Mouse (Mus musculus) midbrain, embryonic 12.5 days (tissue): ENCODE data around the gene Fgf2. TPM values are rescaled to one million over a fixed set of nuclear protein-coding genes. Genes with fewer than 3 reads are reported as not detected.

Experiments
- ATAC-seq: fragments of 200-750 bp; cut with Nextera tagmentation; 2 replicates; pipeline ENCODE4 v1.8.0; 2017; ENCODE audit warnings: low read depth, moderate TSS enrichment, moderate library complexity; ENCODE audit not compliant: low FRiP score
- H3K27ac ChIP-seq: fragments of 300-500 bp; sonication (generic); replicated peaks from 2 replicates; pipeline ENCODE4 v1.5.1; 2016; ENCODE audit warnings: mild to moderate bottlenecking
- H3K27me3 ChIP-seq: fragments of 300-500 bp; sonication (generic); 2 replicates; pipeline ENCODE4 v1.6.1; 2016; ENCODE audit warnings: mild to moderate bottlenecking
- H3K36me3 ChIP-seq: fragments of 300-500 bp; sonication (generic); 2 replicates; pipeline ENCODE4 v1.6.1; 2016
- H3K4me1 ChIP-seq: fragments of 300-500 bp; sonication (generic); 2 replicates; pipeline ENCODE4 v1.6.1; 2016
- H3K4me2 ChIP-seq: fragments of 300-500 bp; sonication (generic); replicated peaks from 2 replicates; pipeline ENCODE4 v1.6.1; 2016; ENCODE audit warnings: mild to moderate bottlenecking, moderate library complexity
- H3K4me3 ChIP-seq: fragments of 300-500 bp; sonication (generic); 2 replicates; pipeline ENCODE4 v1.5.1; 2016; ENCODE audit warnings: mild to moderate bottlenecking
- H3K9ac ChIP-seq: fragments of 300-500 bp; sonication (generic); replicated peaks from 2 replicates; pipeline ENCODE4 v1.6.1; 2016; ENCODE audit warnings: mild to moderate bottlenecking, moderate library complexity
- H3K9me3 ChIP-seq: fragments of 300-500 bp; sonication (generic); 2 replicates; pipeline ENCODE4 v1.6.1; 2016; ENCODE audit warnings: mild to moderate bottlenecking
- WGBS: fragments of 180-500 bp; shearing (Covaris S2); methylation state at CpG from one replicate; pipeline ENCODE4 v1.1.7; 2016; 5-methylcytosine and 5-hydroxymethylcytosine counted together
- polyA plus RNA-seq: library from polyadenylated mRNA; unstranded; fragments of >200 nt; fragmentation: Nextera tagmentation; extraction: Ambion mirVana; gene quantifications from 2 replicates; pipeline ENCODE4 v1.2.1, GENCODE M21; 2016

The Fgf2 gene
- polyA plus RNA-seq, 1 experiment from 2014 or later = 1.2 TPM

DNA sequence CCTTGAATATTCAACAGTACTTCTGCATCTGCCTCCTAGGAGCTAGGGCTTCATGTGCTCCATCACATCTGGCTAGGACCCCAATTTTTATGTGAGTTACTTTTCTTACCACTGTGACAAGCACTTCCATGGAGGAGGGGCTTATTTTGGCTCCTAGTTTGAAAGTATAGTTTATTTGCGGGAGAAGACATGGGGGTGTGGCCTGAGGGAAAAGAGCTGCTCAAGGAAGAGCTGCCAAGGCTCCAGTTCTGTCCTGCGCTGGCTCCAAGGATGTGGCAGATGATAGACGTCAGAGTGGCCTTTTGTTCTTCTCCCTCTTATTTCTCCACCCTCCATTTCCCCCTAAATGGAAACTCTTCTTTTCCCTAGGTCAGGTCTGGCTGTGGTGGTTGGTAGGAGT, 17.8 kb downstream of the Fgf2 start:
- Histone ChIP-seq H3K9me3 (no peaks in the 10 kb centered on the region), H3K36me3 (no peaks in the 10 kb centered on the region), H3K9ac (no peak overlapping the region), H3K27ac (no peak overlapping the region), H3K4me1 (no peaks in the 10 kb centered on the region), H3K4me3 (no peak overlapping the region), H3K27me3 (no peaks in the 10 kb centered on the region), H3K4me2 (no peak overlapping the region)
- ATAC-seq = no peak
- WGBS = 61% methylated on average over 3 of the region's 3 CpGs

DNA sequence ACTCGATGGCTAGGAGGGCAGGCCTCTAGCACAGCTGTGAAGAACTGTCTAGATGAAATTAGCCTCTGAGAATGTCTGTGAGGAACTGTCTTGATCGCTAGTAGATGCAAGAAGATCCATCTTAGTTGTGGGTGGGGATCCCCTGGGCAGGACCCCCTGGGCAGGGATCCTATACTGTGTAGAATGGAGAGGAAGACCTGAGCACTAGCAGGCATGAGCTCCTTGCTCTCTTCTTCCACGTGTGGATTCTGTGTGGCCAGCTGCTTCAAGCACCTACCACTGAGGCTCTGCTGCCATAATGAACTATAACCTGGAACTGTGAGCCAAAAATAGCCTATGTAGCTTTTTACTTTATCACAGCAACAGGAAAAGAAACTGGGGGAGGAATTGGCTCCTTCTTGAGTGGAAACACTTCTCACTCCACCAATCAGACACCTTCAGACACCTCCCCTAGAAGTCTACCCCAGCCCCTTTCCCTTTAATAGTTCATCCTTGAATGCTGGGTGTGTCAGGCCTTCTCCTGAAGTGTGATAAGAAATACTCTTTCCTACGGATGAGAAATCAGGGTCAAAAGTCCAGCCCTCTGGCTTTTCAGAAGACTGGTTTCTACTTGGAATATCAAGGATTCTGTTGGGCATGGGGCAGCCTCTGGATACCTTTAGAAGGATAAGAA, 18.4 kb downstream of the Fgf2 start:
- H3K27ac ChIP-seq = no peak overlapping the region
- no peaks in the 10 kb centered on the region for H3K9me3 ChIP-seq
- ATAC-seq = no peak
- no peak overlapping the region for H3K4me3 ChIP-seq
- no peaks in the 10 kb centered on the region for H3K36me3 ChIP-seq
- no peaks in the 10 kb centered on the region for H3K27me3 ChIP-seq
- H3K4me2 ChIP-seq = no peak overlapping the region
- no peaks in the 10 kb centered on the region for H3K4me1 ChIP-seq
- H3K9ac ChIP-seq = no peak overlapping the region
- 78% methylated on average over 4 of the region's 4 CpGs for WGBS

GRCm38 (mm10) chr3:37370407-37370806, 22.3 kb downstream of the Fgf2 start:
- WGBS = 80% methylated on average over 4 of the region's 4 CpGs

DNA sequence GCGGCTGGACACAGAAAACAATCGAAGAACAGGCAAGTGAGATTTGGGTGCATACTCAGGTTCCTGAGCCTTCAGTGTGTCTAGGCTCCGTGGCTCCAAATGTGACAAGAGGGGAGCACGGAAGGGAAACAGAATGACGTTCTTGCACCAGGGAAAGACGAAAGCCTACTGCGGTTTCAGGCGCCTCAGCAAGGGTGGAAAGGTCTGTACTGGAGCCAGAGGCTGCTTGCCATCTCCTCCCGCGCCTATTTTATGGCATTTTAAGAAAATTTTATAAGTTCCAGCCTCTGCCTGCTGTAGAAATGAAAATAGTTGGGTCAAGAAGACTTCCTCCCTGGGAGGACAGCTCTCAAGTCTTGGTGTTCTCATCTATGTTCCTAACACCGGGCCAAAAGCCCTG, 25.6 kb downstream of the Fgf2 start:
- Histone ChIP-seq H3K9me3 (no peaks in the 10 kb centered on the region), H3K36me3 (no peaks in the 10 kb centered on the region), H3K4me3 (no peak overlapping the region), H3K4me2 (no peak overlapping the region), H3K27ac (no peak overlapping the region), H3K27me3 (no peaks in the 10 kb centered on the region), H3K4me1 (no peaks in the 10 kb centered on the region), H3K9ac (no peak overlapping the region)
- ATAC-seq = no peak
- WGBS = 91% methylated on average over 11 of the region's 11 CpGs

More at GRCm38 (mm10) chr3:37370407-37370806, 22.3 kb downstream of the Fgf2 start:
- Histone ChIP-seq H3K9me3 (no peaks in the 10 kb centered on the region), H3K4me1 (no peaks in the 10 kb centered on the region), H3K27me3 (no peaks in the 10 kb centered on the region), H3K4me3 (no peak overlapping the region), H3K27ac (no peak overlapping the region), H3K4me2 (no peak overlapping the region), H3K9ac (no peak overlapping the region), H3K36me3 (no peaks in the 10 kb centered on the region)
- no peak for ATAC-seq

GRCm38 (mm10) chr3:37377926-37378325, 29.8 kb downstream of the Fgf2 start:
- no peak overlapping the region for H3K4me2 ChIP-seq
- H3K9me3 ChIP-seq = no peaks in the 10 kb centered on the region
- 82% methylated on average over 6 of the region's 6 CpGs for WGBS
- no peaks in the 10 kb centered on the region for H3K27me3 ChIP-seq
- H3K9ac ChIP-seq = no peak overlapping the region
- ATAC-seq = no peak
- no peak overlapping the region for H3K4me3 ChIP-seq
- H3K4me1 ChIP-seq = no peaks in the 10 kb centered on the region; the same call in 1 of the 2 replicates
- no peak overlapping the region for H3K27ac ChIP-seq
- H3K36me3 ChIP-seq = no peaks in the 10 kb centered on the region

DNA sequence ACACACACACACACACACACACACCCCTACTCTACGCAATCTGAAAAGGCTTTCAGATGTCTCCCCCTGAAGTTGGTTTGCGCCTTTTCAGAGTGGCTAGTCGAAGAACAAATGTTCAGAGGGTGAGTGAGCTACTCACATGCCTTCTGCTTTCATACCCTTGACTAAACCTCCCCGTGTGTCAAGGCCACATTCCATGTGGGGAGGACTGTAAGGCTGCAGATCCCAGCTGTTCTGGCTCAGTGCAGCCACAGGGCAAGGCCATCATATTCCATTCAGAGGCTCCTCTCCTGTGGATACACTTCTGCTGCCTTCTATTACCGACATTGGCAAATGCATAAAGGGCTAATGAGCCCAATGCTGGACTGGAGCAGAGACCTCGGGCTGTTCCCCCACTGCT, 30.3 kb downstream of the Fgf2 start:
- H3K4me2 ChIP-seq = no peak overlapping the region
- WGBS = 78% methylated on average over 6 of the region's 6 CpGs
- H3K27me3 ChIP-seq = no peaks in the 10 kb centered on the region
- H3K9ac ChIP-seq = no peak overlapping the region
- ATAC-seq = no peak
- no peaks in the 10 kb centered on the region for H3K9me3 ChIP-seq
- no peaks in the 10 kb centered on the region; the same call in 1 of the 2 replicates for H3K4me1 ChIP-seq
- H3K4me3 ChIP-seq = no peak overlapping the region
- H3K36me3 ChIP-seq = no peaks in the 10 kb centered on the region
- no peak overlapping the region for H3K27ac ChIP-seq

GRCm38 (mm10) chr3:37379201-37379600, 31.1 kb downstream of the Fgf2 start:
- H3K36me3 ChIP-seq = no peaks in the 10 kb centered on the region
- no peak overlapping the region for H3K9ac ChIP-seq
- no peak overlapping the region for H3K4me2 ChIP-seq
- WGBS = 83% methylated on average over 14 of the region's 14 CpGs
- no peaks in the 10 kb centered on the region for H3K27me3 ChIP-seq
- no peak overlapping the region for H3K27ac ChIP-seq
- ATAC-seq = no peak
- no peak overlapping the region for H3K4me3 ChIP-seq
- H3K4me1 ChIP-seq = no peaks in the 10 kb centered on the region; the same call in 1 of the 2 replicates
- no peaks in the 10 kb centered on the region for H3K9me3 ChIP-seq

DNA sequence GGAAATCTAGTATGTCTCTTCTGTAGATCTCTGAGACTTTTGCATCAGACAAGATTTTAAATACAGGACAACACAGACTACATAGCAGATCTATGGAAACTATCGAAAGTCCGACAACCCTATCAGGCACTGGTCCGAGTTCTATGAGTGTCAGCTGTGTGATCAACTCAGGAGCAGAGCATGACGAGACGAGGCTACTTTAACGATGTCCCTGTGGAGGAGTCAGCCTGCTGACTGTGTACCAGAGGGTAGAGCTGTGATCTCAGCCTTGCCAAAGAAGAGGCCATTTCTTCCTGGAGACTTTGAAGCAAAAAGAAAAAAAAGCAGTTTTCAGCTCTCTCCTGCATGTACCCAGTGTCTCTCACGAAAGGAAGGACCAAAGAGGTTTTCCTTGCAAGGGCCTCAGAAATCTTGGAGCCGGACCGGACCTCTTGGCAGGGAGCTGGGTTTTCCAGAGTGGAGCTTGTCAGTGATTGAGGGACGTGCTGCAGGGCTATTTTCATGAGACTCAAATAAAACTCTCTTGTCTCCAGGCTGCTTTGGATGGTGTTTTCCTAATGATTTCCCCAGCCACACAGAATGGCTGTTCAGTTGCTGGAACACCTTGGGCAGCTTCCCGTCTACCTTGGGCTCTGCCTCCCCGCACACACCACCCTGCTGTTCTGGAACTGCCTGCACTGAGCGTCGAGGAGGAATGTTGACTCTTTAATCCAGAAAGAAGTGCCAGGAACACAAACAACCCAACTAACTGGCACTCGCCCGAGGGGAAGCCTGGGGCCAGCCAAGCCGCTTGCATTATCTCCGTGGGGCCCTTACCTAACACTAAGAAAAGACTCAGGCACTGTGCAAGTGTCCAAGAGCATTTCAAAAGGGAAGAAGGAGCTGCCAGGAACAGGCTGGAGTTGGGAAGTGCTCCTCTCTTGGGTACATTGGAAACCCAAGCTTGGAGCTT, 32.1 kb downstream of the Fgf2 start:
- no peak overlapping the region for H3K9ac ChIP-seq
- no peak for ATAC-seq
- H3K27ac ChIP-seq = no peak overlapping the region
- H3K9me3 ChIP-seq = no peaks in the 10 kb centered on the region
- H3K4me3 ChIP-seq = no peak overlapping the region
- H3K27me3 ChIP-seq = no peaks in the 10 kb centered on the region
- no peak overlapping the region for H3K4me2 ChIP-seq
- H3K4me1 ChIP-seq = no peaks in the 10 kb centered on the region; the same call in 1 of the 2 replicates
- 72% methylated on average over 18 of the region's 18 CpGs for WGBS
- H3K36me3 ChIP-seq = no peaks in the 10 kb centered on the region

DNA sequence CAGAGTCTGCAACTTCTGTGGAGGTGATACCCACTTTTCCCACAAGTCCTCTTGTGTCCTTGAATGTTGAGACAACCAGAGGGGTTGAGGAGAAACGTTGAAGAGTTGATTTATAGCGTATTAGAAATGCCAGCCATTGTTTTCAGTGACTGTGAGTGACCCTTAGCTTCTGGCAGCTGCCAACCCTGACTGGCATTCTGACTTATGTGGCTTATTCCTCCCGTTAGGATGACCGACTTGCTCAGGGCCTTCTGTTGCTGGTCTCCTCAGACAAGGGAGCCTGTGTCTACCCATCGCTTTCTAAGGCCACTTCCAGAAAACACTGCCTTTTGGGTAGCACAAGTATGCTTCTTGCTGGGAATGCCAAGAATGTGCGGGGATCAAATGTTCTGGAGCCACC, 33.3 kb downstream of the Fgf2 start:
- Histone ChIP-seq H3K27me3 (no peaks in the 10 kb centered on the region), H3K9me3 (no peaks in the 10 kb centered on the region), H3K4me2 (no peak overlapping the region), H3K9ac (no peak overlapping the region), H3K27ac (no peak overlapping the region), H3K4me1 (no peaks in the 10 kb centered on the region; the same call in 1 of the 2 replicates), H3K36me3 (no peaks in the 10 kb centered on the region), H3K4me3 (no peak overlapping the region)
- ATAC-seq = no peak
- WGBS = 72% methylated on average over 6 of the region's 6 CpGs

DNA sequence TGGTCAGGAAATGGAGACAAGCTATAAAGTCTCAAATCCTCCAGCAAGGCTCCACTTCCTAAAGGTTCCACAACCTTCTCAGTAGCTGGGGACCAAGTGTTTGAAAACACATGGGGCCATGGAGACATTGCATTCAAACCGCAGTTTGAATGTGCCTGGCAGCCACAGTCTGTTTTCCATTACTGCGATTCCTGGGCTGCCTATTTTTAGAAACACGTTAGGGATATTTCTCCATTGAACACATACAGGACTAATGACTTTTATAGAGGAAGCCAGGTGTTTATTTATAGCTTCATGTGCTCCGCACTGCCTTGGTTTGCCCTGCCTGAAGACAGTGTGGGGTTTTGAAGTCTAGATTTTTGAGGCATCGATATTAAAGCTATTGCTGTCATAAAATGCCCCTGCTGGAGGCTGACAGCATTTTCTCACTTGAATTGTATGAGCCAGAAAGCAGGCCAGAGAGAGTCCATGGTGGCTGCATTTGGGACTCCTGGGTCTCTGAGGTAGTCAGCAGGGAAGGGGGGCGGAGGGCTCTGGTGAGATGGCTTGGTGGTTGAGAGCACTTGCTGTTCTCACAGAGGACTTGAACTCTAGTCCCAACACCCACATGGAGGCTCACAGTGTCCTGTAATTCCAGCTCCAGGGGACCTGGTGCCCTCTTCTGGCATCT, 35.1 kb downstream of the Fgf2 start:
- Histone ChIP-seq H3K27me3 (no peaks in the 10 kb centered on the region), H3K36me3 (no peaks in the 10 kb centered on the region), H3K4me3 (no peak overlapping the region), H3K9me3 (no peaks in the 10 kb centered on the region), H3K27ac (no peak overlapping the region), H3K4me1 (no peaks in the 10 kb centered on the region; the same call in 1 of the 2 replicates), H3K9ac (no peak overlapping the region), H3K4me2 (no peak overlapping the region)
- no peak for ATAC-seq
- WGBS = 81% methylated on average over 6 of the region's 6 CpGs

DNA sequence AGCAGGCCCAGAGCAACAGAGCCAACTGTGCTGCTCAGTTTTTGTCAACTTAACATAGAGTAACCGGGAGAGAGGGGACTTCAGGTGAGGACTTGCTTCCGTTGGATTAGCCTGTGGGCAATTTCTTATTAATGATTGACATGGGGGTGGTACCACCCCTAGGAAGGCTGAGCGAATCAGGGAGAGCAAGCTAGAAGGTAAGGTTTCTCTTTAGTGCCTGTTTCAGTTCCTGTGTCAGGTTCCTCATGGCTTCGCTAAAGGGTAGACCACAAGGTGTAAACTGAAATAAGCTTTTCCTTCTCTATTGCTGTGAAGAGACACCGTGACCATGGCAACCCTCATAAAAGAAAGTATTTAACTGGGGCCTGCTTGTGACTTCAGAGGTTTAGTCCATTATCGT, 39.2 kb downstream of the Fgf2 start:
- Histone ChIP-seq H3K4me3 (no peak overlapping the region), H3K27ac (no peak overlapping the region), H3K4me1 (no peaks in the 10 kb centered on the region), H3K9me3 (peaks cover 4% of the 10 kb centered on the region; the same call in 1 of the 2 replicates), H3K27me3 (no peaks in the 10 kb centered on the region), H3K36me3 (no peaks in the 10 kb centered on the region), H3K9ac (no peak overlapping the region), H3K4me2 (no peak overlapping the region)
- no peak for ATAC-seq
- 88% methylated on average over 6 of the region's 6 CpGs for WGBS
